Mouse (Mus musculus) frontal cortex, postnatal 36 days (tissue): Measurements from ENCODE around the gene Acer3.

ENCODE experiments used
- DNase-seq, 2 experiments: peaks; one replicate each; pipeline ENCODE4 v3.0.0; 2022; ENCODE audit warnings: low spot score in 2 of 2

The Acer3 gene

DNA sequence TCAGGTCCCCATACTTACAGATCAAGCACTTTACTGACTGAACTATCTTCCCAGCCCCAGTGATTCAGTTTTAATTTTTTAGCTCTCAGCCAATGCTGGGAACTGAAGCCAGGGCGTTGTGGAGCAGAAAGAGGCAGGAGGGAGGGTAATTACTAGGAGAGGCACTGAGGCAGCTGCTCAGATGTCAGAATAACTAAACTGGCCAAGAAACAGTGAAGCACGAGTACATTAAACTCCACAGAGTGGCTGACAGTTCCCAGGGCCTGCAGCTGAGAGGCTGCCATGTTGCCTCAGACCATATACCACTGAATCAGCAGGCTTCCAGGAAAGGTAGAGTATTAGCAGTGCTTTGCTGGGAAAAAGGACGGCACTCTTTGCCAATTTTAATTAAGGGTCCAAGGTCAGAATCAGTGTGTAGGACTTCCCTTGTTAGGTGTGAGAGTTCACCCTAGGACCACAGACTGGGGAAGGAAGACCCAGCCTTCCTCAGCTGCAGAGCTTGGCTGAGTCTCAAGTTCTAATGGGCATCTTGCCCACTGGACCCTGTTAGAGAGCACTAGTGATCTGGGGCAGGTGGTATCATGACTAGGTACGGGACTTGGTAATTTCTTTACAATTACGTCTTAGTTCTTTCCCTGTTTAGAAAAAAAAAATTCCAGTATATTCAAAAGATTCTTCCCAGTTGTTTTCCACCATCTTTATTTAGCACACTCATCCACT, 11.8 kb upstream of the Acer3 start:
- DNase-seq, result no peak

DNA sequence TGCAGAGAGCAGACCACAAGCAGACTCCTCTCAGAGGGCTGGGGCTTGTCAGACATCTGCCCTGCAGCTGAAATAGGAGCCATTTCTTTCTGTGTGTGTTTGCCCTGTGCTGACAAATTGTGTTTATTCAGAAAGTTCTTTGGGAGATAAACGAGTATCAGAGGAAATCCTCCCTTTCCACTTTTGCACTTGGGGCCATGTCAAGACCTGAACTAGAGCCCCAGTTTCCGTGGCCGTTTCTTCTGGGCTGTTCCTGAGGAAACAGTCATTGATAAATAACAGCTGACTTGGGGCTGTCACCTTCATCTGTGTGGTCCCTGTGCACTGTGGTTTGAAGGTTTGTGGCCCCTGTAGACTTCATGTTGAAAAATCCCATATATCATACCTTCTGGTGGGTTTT, 10.9 kb upstream of the Acer3 start:
- DNase-seq, result no peak

DNA sequence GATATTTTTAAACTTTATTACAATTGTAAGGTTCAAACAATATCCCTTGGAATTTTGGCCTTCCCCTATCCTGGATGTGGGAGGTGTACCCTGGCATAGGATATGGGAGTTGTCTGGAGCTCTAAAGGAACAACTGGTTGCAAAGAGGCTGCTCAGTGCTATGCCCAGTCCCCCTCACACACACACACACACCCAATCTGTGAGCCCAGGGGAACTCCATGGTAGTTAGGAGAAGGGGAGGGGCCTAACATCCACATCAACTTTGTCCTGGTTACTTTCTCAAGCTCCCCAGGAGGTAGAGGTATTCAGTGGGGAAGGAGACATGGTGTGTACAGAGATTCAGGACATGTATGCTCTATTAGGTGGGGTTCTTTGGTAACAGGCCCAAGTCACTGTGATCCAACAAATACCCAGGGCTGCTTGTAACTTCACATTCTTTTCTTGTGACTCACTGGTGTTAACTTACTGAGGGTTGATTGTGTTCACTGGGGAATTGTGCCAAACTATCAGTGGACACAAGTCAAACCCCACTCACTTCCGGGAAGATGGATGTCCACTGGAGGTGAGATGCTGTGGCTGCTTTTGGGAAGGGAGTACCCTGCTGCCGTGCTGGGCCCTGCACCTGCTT, 9.5 kb upstream of the Acer3 start:
- DNase-seq, result no peak

DNA sequence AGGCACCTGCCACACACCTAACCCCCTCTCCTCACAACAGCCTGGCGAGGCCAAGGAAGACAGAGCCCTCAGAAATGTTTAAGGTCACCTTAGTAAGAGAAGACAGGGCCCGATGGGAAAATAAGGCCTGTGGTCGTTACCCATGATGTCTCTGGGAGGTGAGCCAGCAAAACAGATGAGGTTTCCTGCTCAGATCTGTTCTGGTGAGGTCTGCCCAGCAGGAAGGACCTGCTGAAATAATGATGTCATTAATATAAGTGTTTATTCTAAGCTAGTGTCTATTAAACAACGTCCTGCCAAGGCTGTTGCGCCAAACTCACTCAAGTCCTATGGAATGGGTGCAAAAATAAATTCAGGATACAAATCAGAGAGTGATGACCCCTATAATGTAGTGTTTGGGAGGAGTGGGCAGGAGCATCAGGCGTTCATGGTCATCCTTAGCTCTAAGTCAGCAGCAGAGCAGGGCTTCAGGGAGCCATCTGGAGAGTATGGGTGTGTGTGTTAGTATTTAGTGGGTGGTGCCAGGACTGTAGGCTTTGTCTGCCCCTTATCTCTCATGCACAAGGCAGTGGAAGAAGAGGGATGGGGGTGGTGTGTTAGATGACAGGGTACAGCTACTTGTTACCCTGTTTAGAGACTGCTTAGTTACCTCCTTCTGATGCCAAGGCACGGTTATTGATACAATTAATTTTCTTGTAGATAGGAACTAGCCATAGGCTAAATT, 8.8 kb upstream of the Acer3 start:
- no peak for DNase-seq

DNA sequence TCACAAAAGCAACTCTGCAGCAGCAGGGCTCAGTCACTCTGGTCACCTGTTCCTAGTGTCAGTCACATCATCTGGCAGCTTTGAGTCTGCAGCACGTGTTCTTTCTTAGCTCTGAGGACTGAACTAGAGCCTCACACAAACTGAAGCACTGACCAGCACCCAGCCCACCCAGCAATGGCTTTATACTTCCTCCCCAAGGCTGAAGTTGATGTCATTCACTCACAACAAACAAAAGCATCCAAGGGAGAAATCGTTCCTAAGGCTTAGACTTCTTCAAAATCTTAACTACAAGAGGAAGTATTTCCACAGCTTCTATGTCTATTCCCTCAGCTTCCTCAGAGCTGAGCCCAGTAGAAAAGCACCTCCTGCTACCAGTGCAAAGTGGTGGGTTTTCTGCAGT, 7.3 kb upstream of the Acer3 start:
- DNase-seq, result no peak

DNA sequence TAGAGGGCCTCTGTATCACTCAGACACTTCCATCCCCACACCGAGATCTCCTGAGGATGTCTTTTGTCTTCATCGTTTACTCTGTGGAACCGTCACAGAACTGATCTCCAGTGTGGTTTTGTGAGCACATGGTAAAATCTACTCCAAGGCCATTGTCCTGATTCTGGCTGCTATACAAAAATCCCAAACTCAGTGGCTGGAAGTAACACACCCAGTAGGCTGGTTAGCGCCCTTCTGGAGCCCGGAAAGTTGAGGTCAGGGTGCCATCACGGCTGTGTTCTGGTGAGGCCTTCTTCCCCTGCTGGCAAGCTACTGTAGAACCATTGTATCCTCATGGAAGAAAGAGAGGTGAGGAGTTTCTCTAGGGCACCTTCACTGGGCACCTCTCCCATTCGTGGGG, 5.0 kb upstream of the Acer3 start:
- DNase-seq, result no peak

DNA sequence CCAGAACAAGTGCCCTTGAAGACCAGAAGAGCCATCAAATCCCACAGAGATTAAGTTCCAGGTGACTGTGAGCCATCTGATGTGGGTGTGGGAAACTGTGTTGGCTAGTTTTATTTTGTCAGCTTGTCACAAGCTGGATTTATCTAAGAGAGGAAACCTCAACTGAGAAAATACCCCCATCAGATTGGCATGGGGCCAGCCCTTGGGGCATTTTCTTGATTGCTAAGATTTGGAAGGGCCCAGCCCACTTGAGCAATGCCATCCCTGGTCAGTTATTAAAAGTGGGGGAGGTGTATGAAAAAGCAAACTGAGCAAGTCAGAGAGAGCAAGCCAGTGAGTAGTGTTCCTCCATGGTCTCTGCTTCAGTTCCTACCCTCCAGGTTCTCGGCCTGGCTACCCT, 3.2 kb upstream of the Acer3 start:
- DNase-seq, result no peak

DNA sequence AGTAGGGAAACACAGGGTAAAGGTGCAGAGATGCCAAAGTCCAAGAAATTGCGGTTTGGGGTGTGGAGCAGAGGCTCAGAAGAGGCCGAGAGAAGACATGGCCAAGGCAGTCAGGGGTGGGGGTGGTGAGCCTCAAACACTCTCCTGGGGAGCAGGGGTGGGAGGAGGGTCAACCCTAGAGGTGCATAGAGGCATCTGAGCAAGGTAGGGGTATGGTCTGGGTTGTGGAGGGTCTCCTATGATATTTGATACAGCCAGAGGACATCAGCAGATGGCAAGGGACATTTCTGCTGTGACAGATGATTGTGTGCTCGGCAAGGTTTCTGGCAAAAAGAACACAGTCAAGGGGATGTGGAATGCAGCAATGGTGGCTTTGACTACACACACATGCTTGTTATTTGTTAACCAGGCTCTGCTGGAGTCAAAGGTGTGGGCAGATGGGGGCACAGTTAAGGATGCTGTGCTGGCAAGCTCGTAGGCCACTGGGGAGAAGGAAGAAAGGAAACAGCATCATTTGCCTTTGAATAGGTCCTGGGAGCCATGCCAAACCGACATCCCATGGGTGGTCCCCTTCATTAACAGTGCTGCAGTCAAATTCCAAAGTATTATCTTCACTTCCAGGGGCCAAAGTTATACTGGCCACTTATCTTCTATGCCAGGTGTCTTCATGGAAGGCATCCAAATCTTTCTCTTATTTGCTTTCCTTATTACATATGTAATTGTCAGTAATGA, 2.4 kb upstream of the Acer3 start:
- DNase-seq, result no peak

DNA sequence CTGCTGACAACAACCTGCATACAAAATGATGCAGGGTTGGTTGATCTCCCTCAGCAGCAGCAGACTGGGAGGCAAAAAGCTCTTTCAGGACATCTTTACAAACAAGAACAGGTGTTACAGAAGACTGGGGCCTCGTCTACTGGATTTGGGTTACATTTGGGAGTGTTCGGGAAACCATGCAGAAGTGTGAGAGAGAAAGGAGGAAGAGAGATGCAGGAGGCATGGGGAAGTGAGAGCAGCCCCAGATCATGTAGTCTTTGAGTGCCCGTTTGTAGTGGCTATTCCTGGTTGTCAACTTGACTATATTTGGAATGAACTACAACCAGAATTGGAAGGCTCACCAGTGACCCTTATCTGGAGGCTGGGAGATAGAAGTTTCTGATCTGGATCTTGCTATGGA, 1.4 kb upstream of the Acer3 start:
- no peak for DNase-seq

DNA sequence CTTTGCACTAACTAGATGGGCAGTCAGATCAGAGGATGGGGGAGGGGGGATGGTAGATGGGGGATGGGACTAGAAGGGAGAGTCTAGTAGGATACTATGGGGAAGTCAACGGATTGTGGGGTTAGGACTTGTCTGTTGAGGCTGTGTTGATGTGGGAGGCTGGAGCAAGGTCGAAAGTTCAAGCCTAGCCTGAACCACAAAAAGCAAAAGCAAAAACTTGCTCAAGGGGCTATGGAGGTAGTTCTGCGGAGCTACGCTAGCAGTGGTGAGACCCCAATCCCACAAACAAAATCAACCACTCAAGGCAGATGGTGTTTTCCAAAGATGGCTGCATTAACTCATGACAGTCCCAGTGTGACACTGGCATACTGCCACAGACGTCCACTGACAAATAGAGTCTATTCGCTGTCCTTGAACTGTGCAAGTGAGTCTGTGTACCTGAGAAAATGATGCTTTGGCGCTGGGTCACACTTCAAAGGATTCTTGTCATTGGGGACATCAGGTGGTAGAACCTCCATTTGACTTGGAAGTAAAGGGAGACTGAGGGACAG, 927 bp downstream of the Acer3 start:
- DNase-seq, result no peak

DNA sequence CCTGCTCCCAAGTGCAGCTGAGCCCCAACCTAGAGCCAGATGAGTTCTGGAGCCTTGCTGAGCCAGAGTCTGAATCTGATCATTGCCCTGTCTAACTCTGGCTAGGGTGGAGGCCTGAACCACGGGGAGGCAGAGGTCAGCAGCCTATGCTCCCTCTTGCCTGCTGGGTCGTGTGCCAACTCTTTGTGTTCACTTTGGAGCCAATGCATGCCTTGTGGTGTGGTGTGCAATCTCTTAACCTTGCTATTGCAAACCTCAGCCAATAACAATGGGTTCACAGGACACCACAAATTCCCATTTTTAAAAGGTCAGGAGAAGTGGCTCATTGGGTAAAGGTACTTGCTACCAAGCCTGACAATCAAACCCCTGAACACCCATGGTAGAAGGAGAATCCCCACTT, 4.4 kb downstream of the Acer3 start:
- no peak for DNase-seq

DNA sequence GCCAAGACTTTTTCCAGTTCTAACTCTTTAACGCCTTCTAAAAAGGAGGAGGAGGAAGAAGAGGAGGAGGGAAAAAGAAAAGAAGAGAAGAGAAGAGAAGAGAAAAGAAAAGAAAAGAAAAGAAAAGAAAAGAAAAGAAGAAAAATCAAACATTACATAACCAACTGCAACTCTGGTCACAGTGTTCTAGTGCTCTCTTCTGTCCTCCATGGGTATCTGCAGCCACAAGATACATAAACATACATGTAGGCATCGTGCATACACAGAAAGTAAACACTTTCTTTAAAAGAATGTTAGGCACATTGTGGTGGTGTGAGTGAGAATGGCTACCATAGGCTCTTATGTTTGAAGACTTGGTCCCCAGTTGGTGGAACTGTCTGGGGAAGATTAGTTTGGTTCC, 5.9 kb downstream of the Acer3 start:
- DNase-seq, result no peak

DNA sequence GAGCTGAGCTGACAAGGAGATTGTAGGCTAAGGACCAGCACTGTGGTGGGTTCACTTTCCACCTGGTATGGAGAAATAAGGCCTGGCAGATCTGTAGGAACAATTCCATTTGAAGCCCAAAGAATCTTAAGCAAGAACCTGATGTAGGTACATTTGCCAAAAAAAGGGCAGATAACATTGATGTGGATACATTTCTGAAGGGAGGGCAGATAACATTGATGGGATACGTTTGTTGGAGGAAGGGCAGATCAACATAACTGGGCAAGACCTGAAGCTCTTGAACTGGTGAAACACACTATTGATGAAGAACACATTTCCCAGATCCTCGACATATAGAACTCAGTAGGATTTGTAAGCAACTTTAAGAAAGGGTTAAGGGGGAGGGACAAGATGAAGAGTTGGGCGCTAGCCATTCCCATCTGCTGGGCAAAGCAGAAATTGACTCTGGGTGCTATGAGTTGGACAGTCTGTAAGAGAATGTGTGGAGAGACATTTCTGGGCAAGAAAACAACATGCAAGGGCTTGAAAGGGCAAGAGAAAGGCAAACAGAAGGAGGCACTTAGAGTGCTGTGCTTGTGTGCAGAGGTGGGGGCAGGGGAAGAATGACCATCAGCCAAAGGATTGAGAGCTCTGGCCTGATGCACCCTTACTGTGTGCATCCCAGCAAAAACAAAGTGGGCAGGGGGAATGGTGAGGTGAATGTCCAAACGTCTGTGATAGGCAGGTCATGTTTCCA, 8.7 kb downstream of the Acer3 start:
- no peak for DNase-seq

DNA sequence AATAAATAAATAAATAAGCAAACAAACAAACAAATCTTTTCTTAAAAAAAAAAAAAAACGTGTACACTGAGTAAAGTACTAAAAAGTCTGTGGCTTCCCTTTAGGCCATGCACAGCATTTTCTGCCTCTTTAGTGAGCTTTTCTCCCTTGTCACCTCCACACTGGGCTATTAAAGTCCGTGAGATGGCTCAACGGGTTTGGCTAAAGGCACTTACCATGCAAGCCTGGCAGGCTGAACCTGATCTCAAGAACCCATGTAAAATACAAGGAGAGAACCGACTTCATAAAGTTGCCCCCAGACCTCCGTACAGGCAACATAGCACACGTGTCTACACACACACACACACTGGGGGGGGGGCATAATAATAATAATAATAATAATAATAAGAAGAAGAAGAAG, 10.7 kb downstream of the Acer3 start:
- DNase-seq, result no peak

DNA sequence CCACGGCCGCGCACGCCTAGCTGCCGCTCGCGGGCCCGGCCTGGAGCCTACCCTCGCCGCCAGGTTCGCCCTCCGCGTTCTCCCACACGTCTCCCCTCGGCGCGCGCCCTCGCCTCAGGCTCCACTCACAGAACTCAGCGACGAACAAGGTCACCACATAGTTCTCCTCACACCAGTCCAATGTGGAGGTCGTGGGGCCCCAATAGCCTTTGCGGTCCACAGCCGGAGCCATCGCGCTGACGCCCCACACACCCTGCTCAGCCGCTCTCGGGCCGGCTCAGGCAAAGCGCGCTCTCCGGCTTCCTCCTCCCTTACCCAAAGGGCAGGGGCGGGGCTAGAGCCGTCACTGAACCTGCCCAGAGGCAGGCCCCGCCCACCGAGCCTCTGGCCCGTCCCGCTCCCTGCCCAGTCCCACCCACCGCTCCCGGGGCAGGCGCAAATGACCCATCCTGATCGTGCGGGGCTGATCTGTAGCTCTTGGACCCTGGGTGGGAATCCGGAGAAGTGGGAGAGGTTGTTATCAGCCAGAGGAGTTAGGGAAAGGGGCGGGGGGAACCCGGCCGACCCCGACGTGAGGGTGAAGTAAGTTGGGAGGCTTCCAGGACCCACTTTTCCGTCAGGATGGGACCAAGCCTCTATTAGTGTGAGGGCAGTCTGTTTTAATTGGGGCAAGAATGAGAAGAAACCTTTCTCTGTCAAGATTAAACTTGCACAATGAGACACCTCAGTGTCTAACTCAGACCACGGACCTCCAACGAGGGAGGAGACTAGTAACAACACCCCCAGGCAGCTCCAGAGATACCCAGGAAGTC, 11.6 kb downstream of the Acer3 start:
- DNase-seq, result peak; percentile 87 to 91

DNA sequence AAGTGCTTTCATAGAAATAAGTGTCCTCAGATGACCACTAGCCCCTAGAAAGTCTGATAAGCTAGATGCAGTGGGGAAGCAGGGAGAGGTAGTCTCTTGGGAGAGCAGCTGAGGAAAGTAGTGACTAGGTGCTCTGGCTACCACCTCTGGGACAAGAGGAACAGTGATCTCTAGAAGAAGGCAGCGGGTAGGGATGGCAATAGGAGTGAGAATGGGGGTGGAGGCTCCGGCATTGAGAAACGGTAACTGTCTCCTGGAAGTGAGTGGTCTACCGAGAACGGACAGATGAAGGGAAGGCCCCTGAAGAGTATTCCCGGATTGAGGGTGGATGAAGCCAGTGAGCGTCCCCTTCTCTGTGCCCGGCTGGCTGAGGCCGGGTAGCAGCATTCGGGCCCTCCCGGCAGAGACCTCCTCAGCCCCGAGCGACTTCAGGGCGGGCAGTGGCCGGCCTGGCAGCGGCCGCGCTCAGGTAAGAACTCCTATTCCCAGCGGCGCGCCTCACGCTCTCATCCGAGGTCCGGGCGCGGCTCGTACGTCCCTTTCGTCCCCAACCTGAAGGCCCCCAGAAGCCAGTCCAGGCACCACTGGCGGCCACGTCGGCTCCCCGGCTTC, 12.3 kb downstream of the Acer3 start:
- DNase-seq, result peak in 1 of 2 experiments; percentile 22

DNA sequence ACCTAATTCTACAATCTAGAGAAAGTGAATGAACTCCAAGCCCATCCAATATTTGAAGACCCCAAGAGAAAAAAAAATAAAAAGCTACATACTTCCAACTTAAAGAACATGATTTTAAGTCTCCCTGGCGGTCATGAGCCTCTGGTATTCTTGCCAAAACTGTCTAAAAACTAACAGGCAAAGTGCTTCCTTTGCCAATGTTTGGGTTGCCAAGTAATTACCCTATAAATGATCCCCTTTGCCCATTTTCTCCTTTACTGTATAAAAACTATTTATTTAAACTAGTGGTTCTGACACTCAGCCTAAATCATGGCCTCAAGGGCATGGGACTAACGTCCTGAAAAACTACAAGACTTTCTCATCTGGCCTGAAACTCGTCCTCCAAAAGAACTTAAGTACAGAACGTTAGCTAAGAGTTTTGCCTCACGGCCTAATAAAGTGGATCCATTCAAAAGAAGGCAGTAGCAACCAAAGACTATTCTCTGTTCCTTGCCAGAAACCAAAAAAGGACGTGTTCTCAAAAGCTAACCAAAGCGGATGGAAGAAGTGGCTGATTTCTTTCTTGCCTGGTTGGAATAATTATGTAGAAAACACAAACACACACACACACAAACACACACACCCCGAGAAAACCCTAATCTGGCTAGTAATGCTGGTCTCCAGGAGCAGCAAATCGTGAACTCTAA, 12.9 kb downstream of the Acer3 start:
- no peak for DNase-seq

DNA sequence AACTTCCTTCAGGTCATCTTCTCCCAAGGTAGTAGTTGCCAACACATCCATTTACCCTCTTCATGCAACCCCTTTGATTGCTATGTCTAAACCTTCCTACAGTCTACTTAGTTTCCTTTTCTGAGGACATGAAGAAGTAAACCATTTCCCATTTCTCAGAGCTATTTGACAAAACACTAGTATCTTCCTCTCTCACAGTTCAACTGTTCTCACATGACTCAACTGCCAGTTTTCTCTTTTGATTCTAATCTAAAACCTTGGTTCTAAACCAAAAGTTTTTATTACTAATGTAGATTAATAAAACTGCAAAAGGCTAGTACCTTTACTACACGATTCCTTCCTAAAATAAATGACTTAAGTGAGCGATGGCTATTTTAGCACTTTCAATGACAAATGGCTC, 13.6 kb downstream of the Acer3 start:
- no peak for DNase-seq

DNA sequence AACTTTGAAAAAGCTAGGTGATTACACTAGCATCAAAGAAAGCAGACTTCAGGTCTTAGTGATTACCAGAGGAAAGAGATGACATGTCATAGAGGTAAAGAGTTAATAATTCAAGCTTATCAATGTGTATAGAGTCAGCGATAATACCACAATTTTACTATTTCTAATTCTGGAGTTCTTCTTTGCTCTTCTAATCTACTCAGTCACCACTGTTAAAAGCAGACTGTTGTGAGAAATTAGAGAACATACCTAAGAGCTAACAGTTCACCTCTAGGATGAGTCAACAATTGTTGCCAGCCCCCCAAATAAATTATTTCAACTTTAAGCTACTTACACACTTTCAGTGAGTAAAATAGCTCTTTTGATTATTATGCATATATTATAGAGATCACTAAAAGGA, 28.1 kb downstream of the Acer3 start:
- DNase-seq, result no peak

DNA sequence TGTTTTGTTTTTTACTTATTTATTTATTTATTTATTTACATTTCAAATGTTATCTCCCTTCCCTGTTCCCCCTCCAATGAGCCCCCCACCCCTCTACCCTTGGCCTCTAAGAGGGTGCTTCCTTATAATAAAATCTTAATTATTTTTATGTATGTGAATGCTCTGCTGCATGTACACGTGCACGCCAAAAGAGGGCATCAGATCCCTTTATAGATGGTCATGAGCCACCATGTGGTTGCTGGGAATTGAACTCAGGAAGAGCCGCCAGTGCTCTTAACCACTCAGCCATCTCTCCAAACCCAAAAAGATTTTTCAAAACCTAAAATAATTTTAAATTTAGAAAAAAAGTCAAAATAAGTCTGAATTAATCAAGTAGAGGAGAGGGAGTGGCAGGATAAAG, 31.4 kb downstream of the Acer3 start:
- DNase-seq, result no peak
